Mouse (Mus musculus) neutrophil, adult 5-6 weeks (primary cell): Measurements from ENCODE around the gene Zfp46. TPM values are rescaled to one million over a fixed set of nuclear protein-coding genes. Genes with fewer than 3 reads are reported as not detected.
A peak's percentile ranks its signal among the peaks of the same experiment; 100 is the strongest.

Source experiments
- ATAC-seq: fragments of 151-379, 151-347 bp; 2 replicates; pipeline ENCODE4 v1.8.0; 2017; ENCODE audit warnings: mild to moderate bottlenecking, moderate TSS enrichment; ENCODE audit not compliant: insufficient number of reproducible peaks, poor library complexity, low FRiP score, severe bottlenecking; ENCODE audit errors: extremely low read depth
- total RNA-seq: library from RNA; stranded (forward); fragments of 200-1000 nt; gene quantifications from 2 replicates; pipeline ENCODE4 v1.2.3, GENCODE M21; 2017

Gene Zfp46
- total RNA-seq, 1 experiment from 2014 or later = 11.1 TPM

- peak; percentile 75 for ATAC-seq
These were observed 23.8 kb upstream of the Zfp46 start for GRCm38 (mm10) chr4:136260491-136261180.

GRCm38 (mm10) chr4:136261912-136262311 lies 22.6 kb upstream of the Zfp46 start:
- ATAC-seq = no peak

- ATAC-seq = no peak
These were observed 20.9 kb upstream of the Zfp46 start for GRCm38 (mm10) chr4:136263555-136263954.

- peak; percentile 90 for ATAC-seq
These were observed 17.7 kb upstream of the Zfp46 start for GRCm38 (mm10) chr4:136266716-136267343.

GRCm38 (mm10) chr4:136268912-136269311 lies 15.6 kb upstream of the Zfp46 start:
- ATAC-seq = no peak

- no peak for ATAC-seq
These were observed 13.8 kb upstream of the Zfp46 start for GRCm38 (mm10) chr4:136270648-136271047.

GRCm38 (mm10) chr4:136281097-136281496 lies 3.4 kb upstream of the Zfp46 start:
- no peak for ATAC-seq

- ATAC-seq = no peak
These were observed 2.9 kb upstream of the Zfp46 start for GRCm38 (mm10) chr4:136281611-136282010.

GRCm38 (mm10) chr4:136282621-136283480 lies 1.6 kb upstream of the Zfp46 start:
- ATAC-seq = no peak

GRCm38 (mm10) chr4:136283783-136284182 lies 700 bp upstream of the Zfp46 start:
- no peak for ATAC-seq

- no peak for ATAC-seq
These were observed 408 bp downstream of the Zfp46 start for GRCm38 (mm10) chr4:136284891-136285290.

- ATAC-seq = peak; percentile 85
These were observed 896 bp downstream of the Zfp46 start for GRCm38 (mm10) chr4:136285348-136285810.

GRCm38 (mm10) chr4:136285811-136286371 lies 1.4 kb downstream of the Zfp46 start:
- peak; percentile 93 for ATAC-seq

GRCm38 (mm10) chr4:136289918-136290780 lies 5.7 kb downstream of the Zfp46 start:
- ATAC-seq = no peak

- no peak for ATAC-seq
These were observed 6.5 kb downstream of the Zfp46 start for GRCm38 (mm10) chr4:136290781-136291595.

- ATAC-seq = no peak
These were observed 7.2 kb downstream of the Zfp46 start for GRCm38 (mm10) chr4:136291692-136292091.

- ATAC-seq = no peak
These were observed 11.5 kb downstream of the Zfp46 start for GRCm38 (mm10) chr4:136295941-136296340.

- no peak for ATAC-seq
These were observed 18.0 kb downstream of the Zfp46 start for GRCm38 (mm10) chr4:136302462-136302861.
